ENCODE assay signal across 15 mouse cellular contexts in genomic region chr5:41266317-41266716, GRCm38 (mm10).
"Had no signal": no experiment of that assay in that cellular context is flagged by ENCODE, and none has a peak within 500 bp of the region (broad histone marks: within the 10 kb centered on the region; RNA-seq: fewer than 3 reads in every experiment).

No protein-coding gene starts in this region.

- H3K36me3 ChIP-seq: liver, embryonic 13.5 days; midbrain, embryonic 12.5 days; neural tube, embryonic 15.5 days had no signal

- H3K9me3 ChIP-seq: liver, embryonic 13.5 days; megakaryocyte, embryonic 14.5 days; midbrain, embryonic 12.5 days; neural tube, embryonic 15.5 days had no signal

- ATAC-seq: intestine, embryonic 16.5 days; liver, postnatal 0 days had no signal

- DNase-seq: kidney, adult 2 months; kidney, postnatal 4 days; liver; liver, embryonic 13.5 days; liver, postnatal 0 days; right cerebral cortex, adult 18-20 months; right cerebral cortex, postnatal 25 days; thymus, adult 18-20 months; thymus, postnatal 14 days had no signal

- H3K27ac ChIP-seq: layer of hippocampus, adult 2 months; liver, embryonic 13.5 days; macrophage; midbrain, embryonic 12.5 days; neural tube, embryonic 15.5 days had no signal

- H3K4me2 ChIP-seq: liver, embryonic 13.5 days; midbrain, embryonic 12.5 days; neural tube, embryonic 15.5 days had no signal

- H3K9ac ChIP-seq: liver, embryonic 13.5 days; liver, postnatal 0 days; midbrain, embryonic 12.5 days; neural tube, embryonic 15.5 days had no signal

- H3K4me3 ChIP-seq: layer of hippocampus, adult 2 months; liver, embryonic 13.5 days; megakaryocyte, embryonic 14.5 days; midbrain, embryonic 12.5 days; neural tube, embryonic 15.5 days had no signal

- H3K27me3 ChIP-seq: liver, embryonic 13.5 days; megakaryocyte, embryonic 14.5 days; midbrain, embryonic 12.5 days; neural tube, embryonic 15.5 days had no signal

- H3K4me1 ChIP-seq: liver, embryonic 13.5 days; megakaryocyte, embryonic 14.5 days; midbrain, embryonic 12.5 days; neural tube, embryonic 15.5 days had no signal
